Mouse (Mus musculus) forebrain, embryonic 14.5 days (tissue): ENCODE measurements around the gene Bicdl1. TPM values are rescaled to one million over a fixed set of nuclear protein-coding genes. Genes with fewer than 3 reads are reported as not detected.
A peak's percentile ranks its signal among the peaks of the same experiment; 100 is the strongest.

Source experiments
- ATAC-seq: fragments of 200-750 bp; cut with Nextera tagmentation; 2 replicates; pipeline ENCODE4 v1.8.0; 2017; ENCODE audit warnings: mild to moderate bottlenecking, moderate library complexity
- DNase-seq: peaks from one replicate; pipeline ENCODE4 v3.0.0-alpha.2; 2015; ENCODE audit warnings: low spot score
- H3K27ac ChIP-seq: fragments of 300-500 bp; sonication (generic); 2 replicates; pipeline ENCODE4 v1.5.1; 2014; ENCODE audit warnings: low read depth, mild to moderate bottlenecking, control low read depth, low read length, moderate library complexity
- H3K27me3 ChIP-seq: fragments of 300-500 bp; sonication (generic); replicated peaks from 2 replicates; pipeline ENCODE4 v1.6.1; 2014; ENCODE audit warnings: low read length, control low read depth, mixed read lengths; ENCODE audit not compliant: control insufficient read depth, insufficient read depth
- H3K36me3 ChIP-seq: fragments of 300-500 bp; sonication (generic); 2 replicates; pipeline ENCODE4 v1.6.1; 2014; ENCODE audit warnings: low read length, control low read depth; ENCODE audit not compliant: control insufficient read depth, insufficient read depth
- H3K4me1 ChIP-seq: fragments of 300-500 bp; sonication (generic); 2 replicates; pipeline ENCODE4 v1.6.1; 2014; ENCODE audit warnings: antibody characterized with exemption, low read length, control low read depth; ENCODE audit not compliant: control insufficient read depth, insufficient read depth
- H3K4me2 ChIP-seq: fragments of 300-500 bp; sonication (generic); 2 replicates; pipeline ENCODE4 v1.6.1; 2014; ENCODE audit warnings: mild to moderate bottlenecking, control low read depth, low read length
- H3K4me3 ChIP-seq: fragments of 300-500 bp; sonication (generic); 2 replicates; pipeline ENCODE4 v1.5.1; 2014; ENCODE audit warnings: low read depth, low read length, control low read depth
- H3K9ac ChIP-seq: fragments of 300-500 bp; sonication (generic); 2 replicates; pipeline ENCODE4 v1.6.1; 2014; ENCODE audit warnings: mild to moderate bottlenecking, low read length, control low read depth, moderate library complexity
- H3K9me3 ChIP-seq: fragments of 300-500 bp; sonication (generic); replicated peaks from 2 replicates; pipeline ENCODE4 v1.6.1; 2016; ENCODE audit warnings: low read length, control low read depth, mixed read lengths; ENCODE audit not compliant: control insufficient read depth
- WGBS: fragments of 180-500 bp; shearing (Covaris S2); extraction: QIAGEN DNeasy Blood & Tissue Kit; methylation state at CpG from one replicate; pipeline ENCODE4 v1.1.7; 2014; 5-methylcytosine and 5-hydroxymethylcytosine counted together
- polyA plus RNA-seq: library from polyadenylated mRNA; unstranded; fragments of >200 nt; fragmentation: Nextera tagmentation; extraction: Ambion mirVana; gene quantifications from 2 replicates; pipeline ENCODE4 v1.2.1, GENCODE M21; 2014

Bicdl1 gene
- polyA plus RNA-seq, 1 experiment from 2014 or later: 16.0 TPM

GRCm38 (mm10) chr5:115671846-115672245 lies 59.6 kb downstream of the Bicdl1 start:
- no peaks in the 10 kb centered on the region for H3K27me3 ChIP-seq
- no peak overlapping the region for H3K4me2 ChIP-seq
- no peak for DNase-seq
- H3K4me3 ChIP-seq: no peak overlapping the region
- 72% methylated on average over 8 of the region's 8 CpGs for WGBS
- H3K27ac ChIP-seq: no peak overlapping the region
- H3K9me3 ChIP-seq: no peaks in the 10 kb centered on the region
- ATAC-seq: no peak
- no peaks in the 10 kb centered on the region for H3K4me1 ChIP-seq
- H3K36me3 ChIP-seq: no peaks in the 10 kb centered on the region
- no peak overlapping the region for H3K9ac ChIP-seq

DNA sequence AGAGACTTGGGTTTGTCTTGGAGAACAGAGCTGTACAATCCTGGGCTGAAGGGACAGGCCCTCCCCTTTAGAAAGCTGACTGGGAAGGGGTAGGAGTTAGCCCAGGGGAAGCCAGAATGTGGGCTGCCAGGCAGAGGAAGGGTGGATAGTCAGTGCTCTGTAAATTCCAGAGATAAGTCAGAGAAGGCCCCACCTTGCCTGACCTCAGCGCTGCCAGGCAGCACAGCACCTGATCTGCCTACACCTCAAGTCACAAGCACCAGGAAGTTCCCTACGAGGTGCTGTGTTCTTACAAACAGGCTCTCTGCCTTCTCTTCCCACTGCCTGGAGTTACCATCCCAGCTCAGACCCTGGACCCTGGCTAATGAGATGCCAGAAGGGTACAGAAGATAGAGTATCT lies 61.0 kb downstream of the Bicdl1 start:
- ATAC-seq (no peak), DNase-seq (no peak)
- no peaks in the 10 kb centered on the region for H3K9me3 ChIP-seq

DNA sequence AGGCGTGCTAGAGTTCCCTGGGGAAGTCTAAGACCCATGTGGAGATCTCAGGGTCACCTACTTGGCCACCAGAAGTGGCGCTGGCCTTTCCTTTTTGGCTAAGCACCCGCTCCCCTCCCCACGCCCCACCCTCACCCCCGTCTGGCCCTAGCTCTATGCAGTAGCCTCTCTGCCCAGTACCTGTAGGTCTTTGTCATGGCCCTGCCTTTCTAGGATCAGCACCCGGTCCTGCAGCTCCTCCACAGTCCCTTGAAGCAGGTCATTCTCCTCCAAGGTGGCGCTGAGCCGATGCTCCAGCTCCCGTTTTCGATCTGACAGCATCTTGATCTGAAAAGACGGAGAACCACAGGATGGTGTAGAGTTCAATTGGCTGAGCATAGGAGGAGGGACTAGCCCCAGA lies 61.4 kb downstream of the Bicdl1 start:
- no peak for ATAC-seq
- H3K27me3 ChIP-seq: no peaks in the 10 kb centered on the region
- WGBS: 93% methylated on average over 11 of the region's 11 CpGs
- no peaks in the 10 kb centered on the region for H3K36me3 ChIP-seq
- no peak overlapping the region for H3K9ac ChIP-seq
- H3K9me3 ChIP-seq: no peaks in the 10 kb centered on the region
- peaks cover 5% of the 10 kb centered on the region; the same call in 1 of the 2 replicates for H3K4me1 ChIP-seq
- H3K4me2 ChIP-seq: no peak overlapping the region
- no peak overlapping the region for H3K4me3 ChIP-seq
- no peak for DNase-seq
- H3K27ac ChIP-seq: no peak overlapping the region

More for the DNA sequence above, 61.0 kb downstream of the Bicdl1 start:
- no peak overlapping the region for H3K4me2 ChIP-seq
- H3K4me3 ChIP-seq: no peak overlapping the region
- H3K36me3 ChIP-seq: no peaks in the 10 kb centered on the region
- H3K9ac ChIP-seq: no peak overlapping the region
- no peak overlapping the region for H3K27ac ChIP-seq
- no peaks in the 10 kb centered on the region for H3K27me3 ChIP-seq
- 82% methylated on average over 2 of the region's 2 CpGs for WGBS
- peaks cover 5% of the 10 kb centered on the region; the same call in 1 of the 2 replicates for H3K4me1 ChIP-seq

- Histone ChIP-seq H3K4me3 (no peak overlapping the region), H3K9me3 (no peaks in the 10 kb centered on the region), H3K36me3 (no peaks in the 10 kb centered on the region), H3K4me2 (no peak overlapping the region), H3K27ac (no peak overlapping the region), H3K27me3 (no peaks in the 10 kb centered on the region), H3K4me1 (peaks cover 5% of the 10 kb centered on the region; the same call in 1 of the 2 replicates), H3K9ac (no peak overlapping the region)
- 88% methylated on average over 12 of the region's 12 CpGs for WGBS
- ATAC-seq (no peak), DNase-seq (no peak)
Measured at GRCm38 (mm10) chr5:115668986-115669385, 62.4 kb downstream of the Bicdl1 start.

- Histone ChIP-seq H3K4me1 (peaks cover 5% of the 10 kb centered on the region; the same call in 1 of the 2 replicates), H3K4me3 (no peak overlapping the region), H3K27ac (no peak overlapping the region), H3K9me3 (no peaks in the 10 kb centered on the region), H3K4me2 (no peak overlapping the region), H3K9ac (no peak overlapping the region), H3K27me3 (no peaks in the 10 kb centered on the region), H3K36me3 (no peaks in the 10 kb centered on the region)
- DNase-seq: no peak
- no peak for ATAC-seq
- 9% methylated on average over 7 of the region's 7 CpGs for WGBS
Measured at GRCm38 (mm10) chr5:115667894-115668293, 63.5 kb downstream of the Bicdl1 start.

GRCm38 (mm10) chr5:115667210-115667609 lies 64.2 kb downstream of the Bicdl1 start:
- Histone ChIP-seq H3K9ac (no peak overlapping the region), H3K4me2 (no peak overlapping the region), H3K27ac (no peak overlapping the region), H3K4me1 (peaks cover 5% of the 10 kb centered on the region; the same call in 1 of the 2 replicates), H3K27me3 (no peaks in the 10 kb centered on the region), H3K9me3 (no peaks in the 10 kb centered on the region), H3K36me3 (no peaks in the 10 kb centered on the region), H3K4me3 (no peak overlapping the region)
- DNase-seq: no peak
- WGBS: 69% methylated on average over 8 of the region's 8 CpGs
- ATAC-seq: no peak

DNA sequence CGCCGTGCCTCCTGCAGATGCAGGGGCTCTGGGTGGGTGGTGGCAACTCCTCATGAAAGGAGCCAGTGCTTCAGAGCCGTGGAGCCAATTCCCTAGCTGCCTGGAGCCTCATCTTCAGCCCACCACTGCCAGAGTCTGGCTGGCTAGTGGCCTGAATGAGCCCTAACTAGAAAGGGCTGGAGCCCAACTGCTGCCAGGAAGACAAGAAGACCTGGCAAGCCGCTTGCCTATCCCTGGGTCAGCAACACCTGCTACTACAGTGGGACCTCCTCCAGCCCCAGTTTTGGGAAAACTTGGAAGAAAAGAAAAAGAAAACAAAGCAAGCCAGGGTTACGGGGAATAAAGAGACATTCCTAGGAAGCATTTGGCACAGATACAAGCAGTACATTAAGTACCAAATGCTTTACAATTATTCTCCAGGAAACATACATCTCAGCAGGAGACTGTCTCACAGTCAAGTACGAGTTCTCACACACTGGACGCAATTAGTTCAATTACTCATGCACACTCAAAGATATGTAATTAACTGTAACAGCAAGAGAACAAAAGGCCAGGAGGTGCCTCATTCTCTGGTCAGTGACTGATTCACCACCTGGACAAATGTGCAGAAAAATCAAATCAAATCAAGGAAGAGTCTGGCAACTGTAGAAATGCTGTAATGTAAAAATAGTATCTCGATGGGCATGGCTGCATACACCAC lies 64.9 kb downstream of the Bicdl1 start:
- DNase-seq: peak; percentile 63
- 0 out of 2 replicates have a peak overlapping the region, but pooled peaks have one; percentile 55 for H3K27ac ChIP-seq
- 27% methylated on average over 8 of the region's 8 CpGs for WGBS

GRCm38 (mm10) chr5:115662658-115663057 lies 68.8 kb downstream of the Bicdl1 start:
- no peak for DNase-seq
- WGBS: 90% methylated on average over 22 of the region's 22 CpGs
- Histone ChIP-seq H3K27me3 (no peaks in the 10 kb centered on the region), H3K9me3 (no peaks in the 10 kb centered on the region), H3K4me3 (no peak overlapping the region), H3K27ac (no peak overlapping the region), H3K4me2 (no peak overlapping the region), H3K9ac (no peak overlapping the region), H3K36me3 (no peaks in the 10 kb centered on the region), H3K4me1 (peaks cover 5% of the 10 kb centered on the region; the same call in 1 of the 2 replicates)
- ATAC-seq: no peak

More for the DNA sequence above, 64.9 kb downstream of the Bicdl1 start:
- no peak overlapping the region for H3K9ac ChIP-seq
- peaks cover 5% of the 10 kb centered on the region; the same call in 1 of the 2 replicates for H3K4me1 ChIP-seq
- no peak overlapping the region for H3K4me3 ChIP-seq
- no peaks in the 10 kb centered on the region for H3K36me3 ChIP-seq
- ATAC-seq: no peak; the same call in 1 of the 2 replicates
- no peak overlapping the region for H3K4me2 ChIP-seq
- H3K9me3 ChIP-seq: no peaks in the 10 kb centered on the region
- H3K27me3 ChIP-seq: no peaks in the 10 kb centered on the region

GRCm38 (mm10) chr5:115658352-115658751 lies 73.1 kb downstream of the Bicdl1 start:
- Histone ChIP-seq H3K4me2 (no peak overlapping the region), H3K36me3 (no peaks in the 10 kb centered on the region), H3K4me1 (no peaks in the 10 kb centered on the region), H3K9me3 (no peaks in the 10 kb centered on the region), H3K4me3 (no peak overlapping the region), H3K27ac (no peak overlapping the region), H3K9ac (no peak overlapping the region), H3K27me3 (no peaks in the 10 kb centered on the region)
- ATAC-seq (no peak), DNase-seq (no peak)
- 90% methylated on average over 6 of the region's 6 CpGs for WGBS
